In the genomic region with DNA sequence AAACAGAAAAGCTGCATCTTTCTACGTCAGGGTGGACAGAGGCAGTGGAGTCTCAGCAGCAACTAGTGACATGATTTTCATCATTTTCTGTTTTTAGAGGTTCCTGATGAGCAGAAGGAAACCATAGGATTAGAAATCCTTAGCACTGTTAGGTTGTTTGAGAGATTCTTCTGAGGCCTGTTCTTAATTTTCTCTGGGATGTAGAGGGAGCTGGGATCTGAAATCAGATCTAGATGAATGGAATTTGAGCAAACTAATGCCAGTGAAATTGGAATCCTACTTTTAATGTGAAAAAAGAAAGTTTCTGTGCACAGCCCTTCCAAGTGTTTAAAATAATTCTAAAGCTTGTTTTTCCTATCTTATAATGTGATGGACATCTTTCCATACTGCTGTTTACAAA, we compare ENCODE assay signal across 21 mouse cellular contexts. TPM values are rescaled to one million over a fixed set of nuclear protein-coding genes. Genes with fewer than 3 reads are reported as not detected.
A peak's percentile ranks its signal among the peaks of the same experiment; 100 is the strongest.
DNase-seq lines count a peak whose midpoint lies in the region; ATAC-seq and TF ChIP-seq lines count a peak whose summit lies in the region.
"Had no signal": no experiment of that assay in that cellular context is flagged by ENCODE, and none has a peak within 500 bp of the region (broad histone marks: within the 10 kb centered on the region; RNA-seq: fewer than 3 reads in every experiment).

No protein-coding gene starts in this region.

- WGBS in embryonic facial prominence, embryonic 10.5 days = 70% methylated on average over 1 of the region's 1 CpGs
- WGBS in embryonic facial prominence, embryonic 14.5 days = 22% methylated on average over 1 of the region's 1 CpGs
- WGBS in limb, embryonic 14.5 days = 43% methylated on average over 1 of the region's 1 CpGs
- 63% methylated on average over 1 of the region's 1 CpGs for WGBS in hindbrain, embryonic 12.5 days

- H3K4me1 ChIP-seq in embryonic facial prominence, embryonic 10.5 days = no peaks in the 10 kb centered on the region; the same call in none of the 2 replicates
- H3K4me1 ChIP-seq in embryonic facial prominence, embryonic 14.5 days (ENCODE audit: control insufficient read depth, insufficient read depth, low read length) = no peaks in the 10 kb centered on the region
- no peaks in the 10 kb centered on the region for H3K4me1 ChIP-seq in limb, embryonic 14.5 days (ENCODE audit: control insufficient read depth, insufficient read depth, low read length)
- no peaks in the 10 kb centered on the region for H3K4me1 ChIP-seq in hindbrain, embryonic 12.5 days
- H3K4me1 ChIP-seq: hindbrain, embryonic 13.5 days had no signal

- peak; percentile 3 for DNase-seq in 3T3-L1 (ENCODE audit: low read depth, low spot score)
- no peak for DNase-seq in embryonic facial prominence, embryonic 10.5 days (ENCODE audit: low spot score)
- DNase-seq in embryonic facial prominence, embryonic 14.5 days (ENCODE audit: low spot score) = peak; percentile 51
- no peak for DNase-seq in limb, embryonic 14.5 days (ENCODE audit: low spot score)
- no peak for DNase-seq in kidney, adult 8-10 months
- no peak for DNase-seq in embryo, embryonic 10 days (ENCODE audit: low spot score)
- DNase-seq: adrenal gland, postnatal 10 days; cerebellum, adult 11 months; cerebellum, adult 8-10 months; cerebellum, postnatal 14 days; gastrocnemius, adult 2 months; gastrocnemius, postnatal 36 days; heart, adult 11 months; heart, postnatal 4 days; kidney, adult 11 months had no signal

- no peak for TF ChIP-seq POLR2A in limb, embryonic 14.5 days (IDR thresholded peaks at IDR 0.05; ENCODE audit: borderline replicate concordance, extremely low read depth, insufficient read depth, insufficient read length)

- H3K4me3 ChIP-seq in embryonic facial prominence, embryonic 10.5 days = no peak overlapping the region
- H3K4me3 ChIP-seq in embryonic facial prominence, embryonic 14.5 days (ENCODE audit: low read depth, low read length) = no peak overlapping the region
- H3K4me3 ChIP-seq in limb, embryonic 14.5 days (replicated peaks; ENCODE audit: low read length) = no peak overlapping the region
- no peak overlapping the region for H3K4me3 ChIP-seq in hindbrain, embryonic 12.5 days
- H3K4me3 ChIP-seq: erythroblast, embryonic 14.5 days; gastrocnemius, adult 2 months; heart, embryonic 13.5 days; hindbrain, embryonic 13.5 days had no signal

- no peaks in the 10 kb centered on the region for H3K9me3 ChIP-seq in embryonic facial prominence, embryonic 10.5 days
- H3K9me3 ChIP-seq in embryonic facial prominence, embryonic 14.5 days (ENCODE audit: control insufficient read depth, low read length) = no peaks in the 10 kb centered on the region
- no peaks in the 10 kb centered on the region for H3K9me3 ChIP-seq in limb, embryonic 14.5 days (ENCODE audit: control insufficient read depth, low read length)
- no peaks in the 10 kb centered on the region for H3K9me3 ChIP-seq in hindbrain, embryonic 12.5 days (replicated peaks)
- H3K9me3 ChIP-seq: heart, embryonic 13.5 days; hindbrain, embryonic 13.5 days had no signal

- no peaks in the 10 kb centered on the region for H3K36me3 ChIP-seq in embryonic facial prominence, embryonic 10.5 days (replicated peaks)
- H3K36me3 ChIP-seq in embryonic facial prominence, embryonic 14.5 days (ENCODE audit: control insufficient read depth, insufficient read depth, low read length) = no peaks in the 10 kb centered on the region
- H3K36me3 ChIP-seq in limb, embryonic 14.5 days (ENCODE audit: control insufficient read depth, insufficient read depth, low read length) = no peaks in the 10 kb centered on the region
- H3K36me3 ChIP-seq in hindbrain, embryonic 12.5 days = no peaks in the 10 kb centered on the region
- H3K36me3 ChIP-seq: heart, embryonic 13.5 days; hindbrain, embryonic 13.5 days had no signal

- no peaks in the 10 kb centered on the region for H3K27me3 ChIP-seq in embryonic facial prominence, embryonic 10.5 days (replicated peaks; ENCODE audit: low read depth, poor library complexity, severe bottlenecking)
- no peaks in the 10 kb centered on the region for H3K27me3 ChIP-seq in embryonic facial prominence, embryonic 14.5 days (replicated peaks; ENCODE audit: control insufficient read depth, insufficient read depth, low read length)
- H3K27me3 ChIP-seq in limb, embryonic 14.5 days (ENCODE audit: control insufficient read depth, insufficient read depth, low read length) = no peaks in the 10 kb centered on the region
- no peaks in the 10 kb centered on the region for H3K27me3 ChIP-seq in hindbrain, embryonic 12.5 days
- H3K27me3 ChIP-seq: heart, embryonic 13.5 days; hindbrain, embryonic 13.5 days had no signal

- H3K9ac ChIP-seq in embryonic facial prominence, embryonic 14.5 days (ENCODE audit: low read depth, low read length) = no peak overlapping the region
- H3K9ac ChIP-seq in limb, embryonic 14.5 days (ENCODE audit: low read depth, low read length, severe bottlenecking) = no peak overlapping the region
- H3K9ac ChIP-seq in hindbrain, embryonic 12.5 days = no peak overlapping the region
- H3K9ac ChIP-seq: heart, embryonic 13.5 days; hindbrain, embryonic 13.5 days had no signal

- peak overlapping the region; percentile 75 for H3K27ac ChIP-seq in embryonic facial prominence, embryonic 10.5 days (replicated peaks)
- peak overlapping the region; percentile 36 for H3K27ac ChIP-seq in embryonic facial prominence, embryonic 14.5 days (replicated peaks; ENCODE audit: low read depth, low read length)
- H3K27ac ChIP-seq in limb, embryonic 14.5 days (replicated peaks; ENCODE audit: low read depth, low read length) = peak overlapping the region; percentile 61
- no peak overlapping the region for H3K27ac ChIP-seq in hindbrain, embryonic 12.5 days
- H3K27ac ChIP-seq: gastrocnemius, adult 2 months; heart, embryonic 13.5 days; hindbrain, embryonic 13.5 days; hindbrain, postnatal 0 days had no signal

- H3K4me2 ChIP-seq in embryonic facial prominence, embryonic 14.5 days (ENCODE audit: low read depth, low read length) = no peak overlapping the region
- H3K4me2 ChIP-seq in limb, embryonic 14.5 days (replicated peaks; ENCODE audit: low read depth, low read length, severe bottlenecking) = no peak overlapping the region
- H3K4me2 ChIP-seq in hindbrain, embryonic 12.5 days (replicated peaks) = no peak overlapping the region
- H3K4me2 ChIP-seq: heart, embryonic 13.5 days; hindbrain, embryonic 13.5 days had no signal

- no peak for ATAC-seq in embryonic facial prominence, embryonic 14.5 days (ENCODE audit: low read depth)
- no peak for ATAC-seq in limb, embryonic 14.5 days (ENCODE audit: low FRiP score, low read depth)
- ATAC-seq in hindbrain, embryonic 12.5 days (ENCODE audit: low FRiP score) = no peak
- ATAC-seq: forebrain, embryonic 16.5 days; hindbrain, postnatal 0 days had no signal

RNA-seq across cellular contexts. Expression of gene Focad, which starts 55.0 kb away (rescaled TPM):
- polyA plus RNA-seq in embryonic facial prominence, embryonic 10.5 days (2016; fragmentation: Nextera tagmentation; extraction: Ambion mirVana) = 15.0 and 17.9 TPM in 2 replicates
- polyA plus RNA-seq in embryonic facial prominence, embryonic 14.5 days (2014; fragmentation: Nextera tagmentation; extraction: Ambion mirVana) = 18.6 and 21.0 TPM in 2 replicates
- polyA plus RNA-seq in limb, embryonic 14.5 days (2012; rRNA removed) = 14.6 and 15.7 TPM in 2 replicates
- 18.2 and 19.5 TPM in 2 replicates for polyA plus RNA-seq in limb, embryonic 14.5 days (2014; fragmentation: Nextera tagmentation; extraction: Ambion mirVana)
- 13.2 and 13.7 TPM in 2 replicates for polyA plus RNA-seq in hindbrain, embryonic 12.5 days (2016; fragmentation: Nextera tagmentation; extraction: Ambion mirVana)

Comparison
In these comparisons a context has a peak if more than half of its experiments do, and no peak if none do; other contexts are left out.
1. DNase-seq: peak in 3T3-L1 (single experiment) and embryonic facial prominence, embryonic 14.5 days (single experiment); none in embryonic facial prominence, embryonic 10.5 days (single experiment), limb, embryonic 14.5 days (single experiment), kidney, adult 8-10 months (0 of 2) and embryo, embryonic 10 days (single experiment).